Mouse (Mus musculus) urinary bladder, adult 18-20 months (tissue): Measurements from ENCODE around the gene Ipo11.
A peak's percentile ranks its signal among the peaks of the same experiment; 100 is the strongest.
"Not testable (repeated sequence)": the region's sequence is repeated elsewhere in the genome, so short reads cannot be mapped to it uniquely, and the experiment has no call there.

ENCODE experiments used
- DNase-seq, 2 experiments: peaks; one replicate each; pipeline ENCODE4 v3.0.0; 2022; ENCODE audit warnings: low spot score in 2 of 2, mixed read lengths in 2 of 2

Ipo11 gene

GRCm38 (mm10) chr13:106936256-106937137 lies at the start of gene Ipo11:
TSS of gene Ipo11 (minus strand) at chr13:106936958.
- peak; percentile 74 to 81 for DNase-seq

GRCm38 (mm10) chr13:106961496-106961895 lies 24.7 kb upstream of the Ipo11 start:
- DNase-seq, result no peak

DNA sequence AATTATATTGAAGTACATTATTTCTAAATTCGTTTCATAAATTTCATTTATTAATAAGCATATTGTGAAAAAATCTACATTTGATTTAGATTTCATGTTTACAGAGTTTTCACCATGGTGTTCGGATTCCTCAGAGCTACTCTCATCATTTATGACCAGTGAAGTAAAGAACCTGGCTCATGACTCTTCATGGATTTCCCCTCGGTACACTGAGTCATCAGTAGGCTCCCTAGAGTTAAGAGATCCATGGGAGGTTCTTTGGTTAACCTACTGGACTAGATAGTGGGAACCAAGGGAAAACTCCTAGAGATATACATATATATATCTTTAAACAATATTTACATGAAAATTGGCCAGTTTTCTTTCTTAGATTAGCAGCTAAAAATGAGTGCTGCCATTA lies 23.8 kb upstream of the Ipo11 start:
- no peak for DNase-seq

- DNase-seq, result no peak
Observed at GRCm38 (mm10) chr13:106958286-106958685, 21.5 kb upstream of the Ipo11 start.

GRCm38 (mm10) chr13:106957554-106957953 lies 20.8 kb upstream of the Ipo11 start:
- DNase-seq, result no peak

DNA sequence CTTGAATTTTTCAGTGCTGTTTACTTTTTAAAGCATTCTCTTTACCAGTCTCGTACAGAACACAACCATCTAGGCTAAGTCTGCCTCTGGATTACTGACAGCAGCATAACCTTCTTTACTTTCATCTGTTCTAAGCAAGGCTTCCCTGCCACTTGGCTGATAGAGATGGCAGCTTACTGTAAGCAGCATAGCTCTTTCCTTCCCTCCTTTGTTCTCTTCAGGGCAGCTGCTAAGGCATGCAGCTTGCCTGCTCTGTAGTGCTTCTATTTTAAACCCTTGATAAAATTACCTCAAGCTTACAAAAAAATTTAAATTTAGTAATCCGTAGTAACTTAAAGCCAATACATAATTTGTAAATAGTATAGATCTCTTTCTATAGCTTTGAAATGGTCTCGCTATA lies 18.1 kb upstream of the Ipo11 start:
- DNase-seq, result no peak

DNA sequence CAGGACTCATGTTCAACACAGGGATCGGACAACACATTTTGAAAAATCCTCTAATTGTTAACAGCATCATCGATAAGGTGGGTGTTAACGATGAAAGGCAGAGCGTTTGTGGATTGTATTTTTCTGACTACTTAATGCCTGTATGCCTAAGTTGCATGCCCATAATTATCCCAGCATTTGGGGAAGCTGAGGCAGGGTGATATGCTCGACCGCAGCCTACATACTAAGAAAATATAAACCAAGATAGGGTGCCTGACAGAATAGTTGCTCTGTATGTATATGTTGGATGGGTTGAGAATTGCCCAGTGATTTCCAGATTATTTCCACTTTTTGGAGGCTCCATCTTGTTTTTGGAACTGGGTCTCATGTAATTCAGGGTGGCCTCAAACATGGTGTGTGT lies 10.8 kb upstream of the Ipo11 start:
- no peak for DNase-seq

DNA sequence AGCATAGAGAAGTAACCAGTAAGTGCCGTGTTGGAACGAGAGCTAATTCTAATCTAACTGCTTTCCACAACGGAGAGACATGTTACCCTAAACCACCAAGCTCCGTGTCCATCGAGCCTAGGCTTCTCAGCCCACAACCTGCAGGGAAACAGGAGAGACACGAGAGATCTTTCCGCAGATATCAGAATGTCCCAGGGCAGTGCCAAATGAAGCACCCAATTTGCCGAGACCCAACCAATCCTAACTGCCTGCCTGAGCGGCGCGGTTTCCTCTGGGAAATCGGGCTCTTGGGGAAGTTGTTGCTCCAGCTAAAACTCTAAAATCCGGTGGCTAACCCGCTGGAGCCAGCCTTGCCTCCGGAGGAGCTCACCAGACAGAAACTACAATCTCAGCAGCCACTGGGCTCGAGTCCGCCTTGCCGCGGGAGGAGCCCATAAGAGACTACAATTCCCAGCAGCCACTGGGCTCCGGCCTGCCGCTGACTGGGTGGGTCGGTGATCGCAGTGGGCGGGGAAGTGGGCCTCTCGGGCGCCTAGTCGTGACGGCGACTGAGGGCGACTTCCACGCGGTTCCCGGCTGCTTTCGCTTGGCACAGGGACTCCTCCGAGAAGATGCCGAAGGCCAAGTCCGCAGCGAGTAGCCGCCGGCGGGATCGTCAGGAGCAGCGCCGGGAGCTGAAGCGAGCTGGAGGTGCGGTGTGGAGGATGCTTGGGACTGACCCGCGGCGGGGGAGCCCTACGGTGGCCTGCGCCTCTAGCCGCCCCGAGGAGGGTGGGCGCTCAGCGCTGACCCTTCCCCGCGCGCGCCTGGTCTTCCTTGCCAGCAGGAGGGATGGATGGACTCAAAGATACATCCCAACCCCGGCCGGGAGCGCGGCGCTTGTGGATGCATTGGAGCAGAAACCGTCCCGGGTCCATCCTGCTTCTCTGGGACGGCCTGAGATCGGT lies 10.1 kb upstream of the Ipo11 start, which contains the start of gene Dimt1:
Gene Dimt1 (plus strand): TSS at position 534 of the 947 bp plus-strand sequence.
- peak; percentile 86 to 92 for DNase-seq

- DNase-seq, result no peak
Observed at GRCm38 (mm10) chr13:106945518-106945917, 8.8 kb upstream of the Ipo11 start.

DNA sequence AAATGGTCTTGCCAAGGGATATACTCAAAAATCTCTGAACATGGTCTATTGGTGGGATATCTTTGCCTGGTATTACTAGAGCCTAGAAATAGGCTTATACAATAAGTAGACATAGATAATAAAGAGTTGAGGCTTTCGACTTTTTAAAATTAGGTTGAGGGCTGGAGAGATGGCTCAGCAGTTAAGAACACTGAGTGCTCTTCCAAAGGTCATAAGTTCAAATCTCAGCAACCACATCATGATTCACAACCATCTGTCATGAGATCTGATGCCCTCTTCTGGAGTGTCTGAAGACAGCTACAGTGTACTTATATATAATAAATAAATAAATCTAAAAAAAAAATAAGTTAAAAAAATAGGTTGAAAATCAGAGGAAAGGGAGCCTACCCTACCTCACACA lies 6.0 kb upstream of the Ipo11 start:
- DNase-seq, result no peak

DNA sequence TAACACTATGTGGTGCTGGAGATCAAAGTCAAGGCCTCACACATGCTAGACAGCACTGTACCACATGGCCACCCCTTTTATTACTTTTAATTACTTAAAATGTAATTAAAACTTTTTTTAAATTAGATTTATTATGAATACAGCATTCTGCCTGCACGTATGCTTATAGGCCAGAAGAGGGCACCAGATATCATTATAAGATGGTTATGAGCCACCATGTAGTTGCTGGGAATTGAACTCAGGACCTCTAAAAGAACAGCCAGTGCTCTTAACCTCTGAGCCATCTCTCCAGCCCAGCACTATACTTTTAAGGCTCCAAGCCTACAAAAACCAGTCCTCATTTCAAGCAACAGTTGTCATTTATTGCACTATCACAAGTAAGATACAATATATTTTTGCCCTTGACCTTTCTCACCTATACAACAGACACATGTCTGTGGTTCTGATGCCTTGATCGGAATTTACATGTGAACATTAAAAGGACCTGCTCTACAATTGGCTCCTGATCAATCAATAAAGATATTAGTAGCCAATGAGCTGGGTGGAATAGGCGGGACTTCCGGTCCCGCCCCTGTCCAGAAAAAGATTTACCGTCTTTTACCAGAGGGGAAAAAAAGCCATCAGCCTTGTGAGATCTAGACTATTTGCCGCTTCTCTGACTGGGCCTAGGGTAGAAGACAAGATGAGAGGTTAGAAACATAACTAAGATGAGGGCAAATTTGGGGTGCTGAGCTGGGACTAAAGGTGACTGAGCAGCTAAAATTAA lies 4.6 kb upstream of the Ipo11 start:
- DNase-seq, result no peak

GRCm38 (mm10) chr13:106937138-106937472 lies 347 bp upstream of the Ipo11 start:
- no peak for DNase-seq

GRCm38 (mm10) chr13:106935871-106936255 lies 895 bp downstream of the Ipo11 start:
- DNase-seq, result no peak

GRCm38 (mm10) chr13:106929201-106929600 lies 7.6 kb downstream of the Ipo11 start:
- DNase-seq, result no peak

DNA sequence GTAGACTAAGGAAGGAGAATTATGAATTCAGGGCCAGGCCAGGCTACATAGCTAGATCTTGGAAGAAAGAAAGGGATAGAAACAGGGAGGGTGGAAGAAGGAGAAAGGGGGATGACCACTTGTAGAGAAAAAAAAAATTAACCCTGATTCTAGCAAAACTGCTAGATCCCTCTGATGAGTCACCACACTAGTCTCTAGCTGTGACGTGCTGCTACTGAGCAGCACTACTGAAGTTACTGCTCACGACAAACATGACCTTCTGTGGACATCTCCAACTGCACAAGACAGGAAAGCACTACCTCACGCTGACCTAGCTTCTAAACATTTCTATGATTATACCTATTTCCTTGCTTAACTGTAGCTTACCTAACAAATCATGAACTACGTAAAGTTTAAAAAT lies 8.5 kb downstream of the Ipo11 start:
- no peak for DNase-seq

- not testable (repeated sequence) for DNase-seq
Observed at GRCm38 (mm10) chr13:106925921-106926320, 10.8 kb downstream of the Ipo11 start.

- DNase-seq, result no peak
Observed at GRCm38 (mm10) chr13:106918322-106919050, 18.3 kb downstream of the Ipo11 start.

- DNase-seq, result no peak
Observed at GRCm38 (mm10) chr13:106913125-106913736, 23.5 kb downstream of the Ipo11 start.

DNA sequence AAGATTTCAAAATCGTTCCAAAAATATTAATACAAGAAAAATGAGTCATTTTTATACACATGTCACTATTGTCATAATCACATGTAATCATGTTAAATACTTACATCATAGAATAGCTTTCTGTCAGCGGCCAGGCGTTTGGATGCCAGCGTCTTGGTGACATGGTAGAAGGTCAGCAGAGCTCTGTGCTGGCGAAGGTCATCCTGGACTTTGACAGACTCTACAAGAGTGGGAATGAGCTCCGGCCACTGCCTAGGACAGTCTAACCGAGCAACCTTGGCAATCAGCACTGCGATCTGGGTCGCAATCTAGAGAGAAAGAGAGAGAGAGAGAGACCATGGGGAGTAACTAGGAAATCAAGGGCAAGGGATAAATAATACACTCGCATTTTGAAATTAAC lies 26.7 kb downstream of the Ipo11 start:
- no peak for DNase-seq

DNA sequence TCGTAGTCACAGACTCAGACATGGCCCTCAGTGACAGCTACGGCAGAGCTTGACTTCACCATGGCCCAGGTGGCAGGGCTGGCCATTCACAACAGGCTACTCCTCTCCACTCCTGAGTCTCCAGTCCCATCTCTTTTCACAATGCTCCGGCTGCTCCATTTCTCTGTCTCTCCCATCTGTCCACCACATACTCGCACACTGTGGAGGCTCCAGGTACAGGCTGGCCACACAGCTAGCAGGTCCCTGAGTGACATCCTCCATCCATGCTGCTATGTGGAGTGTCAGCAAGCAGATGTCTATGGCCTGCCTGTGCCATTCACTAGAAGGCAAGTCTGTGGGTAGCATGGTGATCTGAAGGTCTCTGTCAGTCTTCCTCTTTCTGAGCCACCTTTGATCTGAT lies 29.5 kb downstream of the Ipo11 start:
- DNase-seq, result no peak

- not testable (repeated sequence) for DNase-seq
Observed at GRCm38 (mm10) chr13:106905154-106905553, 31.6 kb downstream of the Ipo11 start.
